Mouse (Mus musculus) neural tube, embryonic 15.5 days (tissue): Measurements from ENCODE around the gene Mei4. TPM values are rescaled to one million over a fixed set of nuclear protein-coding genes. Genes with fewer than 3 reads are reported as not detected.

Source experiments
- ATAC-seq: fragments of 200-750 bp; cut with Nextera tagmentation; 2 replicates; pipeline ENCODE4 v1.8.0; 2017; ENCODE audit warnings: mild to moderate bottlenecking, moderate TSS enrichment, moderate library complexity; ENCODE audit not compliant: low FRiP score
- H3K27ac ChIP-seq: fragments of 300-500 bp; sonication (generic); replicated peaks from 2 replicates; pipeline ENCODE4 v1.5.1; 2015; ENCODE audit warnings: mild to moderate bottlenecking, inconsistent platforms
- H3K27me3 ChIP-seq: fragments of 300-500 bp; sonication (generic); replicated peaks from 2 replicates; pipeline ENCODE4 v1.6.1; 2015; ENCODE audit warnings: inconsistent platforms
- H3K36me3 ChIP-seq: fragments of 300-500 bp; sonication (generic); 2 replicates; pipeline ENCODE4 v1.6.1; 2015; ENCODE audit warnings: inconsistent platforms
- H3K4me1 ChIP-seq: fragments of 300-500 bp; sonication (generic); 2 replicates; pipeline ENCODE4 v1.6.1; 2015; ENCODE audit warnings: inconsistent platforms
- H3K4me2 ChIP-seq: fragments of 300-500 bp; sonication (generic); 2 replicates; pipeline ENCODE4 v1.6.1; 2015; ENCODE audit warnings: inconsistent platforms, mild to moderate bottlenecking, moderate library complexity
- H3K4me3 ChIP-seq: fragments of 300-500 bp; sonication (generic); replicated peaks from 2 replicates; pipeline ENCODE4 v1.5.1; 2015; ENCODE audit warnings: mild to moderate bottlenecking, inconsistent platforms
- H3K9ac ChIP-seq: fragments of 300-500 bp; sonication (generic); replicated peaks from 2 replicates; pipeline ENCODE4 v1.6.1; 2015; ENCODE audit warnings: mild to moderate bottlenecking, inconsistent platforms
- H3K9me3 ChIP-seq: fragments of 300-500 bp; sonication (generic); replicated peaks from 2 replicates; pipeline ENCODE4 v1.6.1; 2016; ENCODE audit warnings: inconsistent platforms
- WGBS: fragments of 180-500 bp; shearing (Covaris S2); methylation state at CpG from one replicate; pipeline ENCODE4 v1.1.7; 2015; ENCODE audit warnings: mixed read lengths; 5-methylcytosine and 5-hydroxymethylcytosine counted together
- polyA plus RNA-seq: library from polyadenylated mRNA; unstranded; fragments of >200 nt; fragmentation: Nextera tagmentation; extraction: Ambion mirVana; gene quantifications from 2 replicates; pipeline ENCODE4 v1.2.1, GENCODE M21; 2015

Gene Mei4
- polyA plus RNA-seq, 1 experiment from 2014 or later, result 2.0 TPM

- 83% methylated on average over 2 of the region's 2 CpGs for WGBS
Measured at GRCm38 (mm10) chr9:81957842-81958241, 94.4 kb downstream of the Mei4 start.

GRCm38 (mm10) chr9:81966765-81967164 is 103.3 kb downstream of the Mei4 start:
- Histone ChIP-seq H3K36me3 (no peaks in the 10 kb centered on the region), H3K4me2 (no peak overlapping the region), H3K27ac (no peak overlapping the region), H3K9ac (no peak overlapping the region), H3K4me3 (no peak overlapping the region), H3K9me3 (no peaks in the 10 kb centered on the region), H3K4me1 (no peaks in the 10 kb centered on the region), H3K27me3 (no peaks in the 10 kb centered on the region)
- no peak for ATAC-seq
- 89% methylated on average over 1 of the region's 1 CpGs for whole genome bisulfite sequencing

More at GRCm38 (mm10) chr9:81957842-81958241, 94.4 kb downstream of the Mei4 start:
- Histone ChIP-seq H3K9ac (no peak overlapping the region), H3K9me3 (no peaks in the 10 kb centered on the region), H3K4me2 (no peak overlapping the region), H3K27me3 (no peaks in the 10 kb centered on the region), H3K27ac (no peak overlapping the region), H3K4me3 (no peak overlapping the region), H3K4me1 (no peaks in the 10 kb centered on the region), H3K36me3 (no peaks in the 10 kb centered on the region)
- no peak for ATAC-seq

- no peak overlapping the region for H3K9ac ChIP-seq
- no peak overlapping the region for H3K4me2 ChIP-seq
- no peaks in the 10 kb centered on the region for H3K9me3 ChIP-seq
- WGBS, result 61% methylated on average over 2 of the region's 2 CpGs
- H3K27ac ChIP-seq, result no peak overlapping the region
- ATAC-seq, result no peak
- H3K36me3 ChIP-seq, result no peaks in the 10 kb centered on the region
- H3K4me3 ChIP-seq, result no peak overlapping the region
- H3K27me3 ChIP-seq, result no peaks in the 10 kb centered on the region
- no peaks in the 10 kb centered on the region for H3K4me1 ChIP-seq
Measured at GRCm38 (mm10) chr9:81968935-81969334, 105.5 kb downstream of the Mei4 start.

- Histone ChIP-seq H3K4me3 (no peak overlapping the region), H3K27ac (no peak overlapping the region), H3K4me1 (no peaks in the 10 kb centered on the region), H3K9ac (no peak overlapping the region), H3K4me2 (no peak overlapping the region), H3K36me3 (no peaks in the 10 kb centered on the region), H3K27me3 (no peaks in the 10 kb centered on the region), H3K9me3 (no peaks in the 10 kb centered on the region)
- ATAC-seq, result no peak
- 95% methylated on average over 3 of the region's 3 CpGs for WGBS
Measured at GRCm38 (mm10) chr9:81982461-81982860, 119.0 kb downstream of the Mei4 start.

- no peak for ATAC-seq
- H3K9ac ChIP-seq, result no peak overlapping the region
- H3K27ac ChIP-seq, result no peak overlapping the region
- no peaks in the 10 kb centered on the region for H3K4me1 ChIP-seq
- H3K36me3 ChIP-seq, result no peaks in the 10 kb centered on the region
- H3K27me3 ChIP-seq, result no peaks in the 10 kb centered on the region
- WGBS, result 75% methylated on average over 3 of the region's 3 CpGs
- H3K4me3 ChIP-seq, result no peak overlapping the region
- no peak overlapping the region for H3K4me2 ChIP-seq
- H3K9me3 ChIP-seq, result no peaks in the 10 kb centered on the region
Measured at GRCm38 (mm10) chr9:82012991-82013390, 149.5 kb downstream of the Mei4 start.

GRCm38 (mm10) chr9:82042515-82043056 is 179.1 kb downstream of the Mei4 start:
- H3K36me3 ChIP-seq, result no peaks in the 10 kb centered on the region
- no peak overlapping the region for H3K4me2 ChIP-seq
- H3K27me3 ChIP-seq, result no peaks in the 10 kb centered on the region
- H3K27ac ChIP-seq, result no peak overlapping the region
- H3K9me3 ChIP-seq, result no peaks in the 10 kb centered on the region
- no peak overlapping the region for H3K4me3 ChIP-seq
- WGBS, result 97% methylated on average over 1 of the region's 1 CpGs
- ATAC-seq, result no peak
- H3K9ac ChIP-seq, result no peak overlapping the region
- no peaks in the 10 kb centered on the region for H3K4me1 ChIP-seq

- H3K27me3 ChIP-seq, result no peaks in the 10 kb centered on the region
- no peak overlapping the region for H3K9ac ChIP-seq
- H3K27ac ChIP-seq, result no peak overlapping the region
- H3K4me2 ChIP-seq, result no peak overlapping the region
- WGBS, result 82% methylated on average over 2 of the region's 2 CpGs
- no peak overlapping the region for H3K4me3 ChIP-seq
- H3K36me3 ChIP-seq, result no peaks in the 10 kb centered on the region
- ATAC-seq, result no peak
- no peaks in the 10 kb centered on the region for H3K4me1 ChIP-seq
- no peaks in the 10 kb centered on the region for H3K9me3 ChIP-seq
Measured at GRCm38 (mm10) chr9:82044517-82044916, 181.0 kb downstream of the Mei4 start.

- 62% methylated on average over 1 of the region's 1 CpGs for WGBS
- H3K9me3 ChIP-seq, result no peaks in the 10 kb centered on the region
- H3K27me3 ChIP-seq, result no peaks in the 10 kb centered on the region
- H3K27ac ChIP-seq, result no peak overlapping the region
- H3K36me3 ChIP-seq, result no peaks in the 10 kb centered on the region
- no peaks in the 10 kb centered on the region for H3K4me1 ChIP-seq
- ATAC-seq, result no peak
- H3K4me3 ChIP-seq, result no peak overlapping the region
- H3K9ac ChIP-seq, result no peak overlapping the region
- no peak overlapping the region for H3K4me2 ChIP-seq
Measured at GRCm38 (mm10) chr9:82073832-82074231, 210.4 kb downstream of the Mei4 start.

GRCm38 (mm10) chr9:82075270-82075669 is 211.8 kb downstream of the Mei4 start:
- 92% methylated on average over 2 of the region's 2 CpGs for WGBS
- H3K4me3 ChIP-seq, result no peak overlapping the region

GRCm38 (mm10) chr9:82096409-82096808 is 232.9 kb downstream of the Mei4 start:
- no peaks in the 10 kb centered on the region for H3K9me3 ChIP-seq
- ATAC-seq, result no peak
- H3K27me3 ChIP-seq, result no peaks in the 10 kb centered on the region
- H3K9ac ChIP-seq, result no peak overlapping the region
- H3K27ac ChIP-seq, result no peak overlapping the region
- H3K4me3 ChIP-seq, result no peak overlapping the region
- no peaks in the 10 kb centered on the region for H3K4me1 ChIP-seq
- H3K4me2 ChIP-seq, result no peak overlapping the region
- H3K36me3 ChIP-seq, result no peaks in the 10 kb centered on the region
- 80% methylated on average over 3 of the region's 3 CpGs for WGBS

More at GRCm38 (mm10) chr9:82075270-82075669, 211.8 kb downstream of the Mei4 start:
- Histone ChIP-seq H3K27ac (no peak overlapping the region), H3K4me2 (no peak overlapping the region), H3K9me3 (no peaks in the 10 kb centered on the region), H3K4me1 (no peaks in the 10 kb centered on the region), H3K36me3 (no peaks in the 10 kb centered on the region), H3K9ac (no peak overlapping the region), H3K27me3 (no peaks in the 10 kb centered on the region)
- no peak for ATAC-seq

- Histone ChIP-seq H3K9ac (no peak overlapping the region), H3K4me1 (no peaks in the 10 kb centered on the region), H3K4me2 (no peak overlapping the region), H3K9me3 (no peaks in the 10 kb centered on the region), H3K36me3 (no peaks in the 10 kb centered on the region), H3K27me3 (no peaks in the 10 kb centered on the region), H3K4me3 (no peak overlapping the region), H3K27ac (no peak overlapping the region)
- WGBS, result 89% methylated on average over 2 of the region's 2 CpGs
- no peak for ATAC-seq
Measured at GRCm38 (mm10) chr9:82114865-82115264, 251.4 kb downstream of the Mei4 start.

GRCm38 (mm10) chr9:82136119-82136518 is 272.6 kb downstream of the Mei4 start:
- Histone ChIP-seq H3K4me1 (no peaks in the 10 kb centered on the region), H3K4me2 (no peak overlapping the region), H3K27me3 (no peaks in the 10 kb centered on the region), H3K9ac (no peak overlapping the region), H3K27ac (no peak overlapping the region), H3K36me3 (no peaks in the 10 kb centered on the region), H3K9me3 (no peaks in the 10 kb centered on the region), H3K4me3 (no peak overlapping the region)
- no peak for ATAC-seq

GRCm38 (mm10) chr9:82160143-82160542 is 296.7 kb downstream of the Mei4 start:
- Histone ChIP-seq H3K4me1 (0 out of 2 replicates have a peak, but pooled peaks cover 2% of the 10 kb centered on the region), H3K9ac (no peak overlapping the region), H3K9me3 (no peaks in the 10 kb centered on the region), H3K27ac (no peak overlapping the region), H3K27me3 (no peaks in the 10 kb centered on the region), H3K36me3 (no peaks in the 10 kb centered on the region), H3K4me3 (no peak overlapping the region), H3K4me2 (no peak overlapping the region)
- WGBS, result 68% methylated on average over 9 of the region's 9 CpGs
- ATAC-seq, result no peak
